Mouse (Mus musculus): Measurements from ENCODE around the gene Ankrd44. TPM values are rescaled to one million over a fixed set of nuclear protein-coding genes. Genes with fewer than 3 reads are reported as not detected.

Ankrd44 gene
- polyA plus RNA-seq, 1 experiment: 5.2 TPM

DNA sequence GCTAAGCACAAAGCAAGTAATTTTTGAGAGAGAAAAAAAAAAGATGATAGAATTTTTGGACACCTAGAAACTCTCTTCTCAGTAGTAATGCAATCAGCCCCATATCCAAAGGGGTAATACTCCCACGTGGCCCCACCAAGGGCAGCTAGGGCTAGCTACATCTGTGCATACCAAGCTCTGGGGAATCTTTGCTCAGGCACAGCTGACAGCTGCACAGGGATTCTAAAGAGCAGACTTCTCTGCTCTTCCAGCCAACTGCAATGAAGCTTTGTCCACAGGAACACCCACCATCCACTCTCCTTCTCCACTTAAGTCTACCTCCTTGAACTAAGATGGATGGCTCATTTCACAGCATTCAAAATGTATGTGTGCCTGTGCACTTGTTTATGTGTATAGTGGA is 246.6 kb downstream of the Ankrd44 start:
- peaks cover 2% of the 10 kb centered on the region for H3K4me1 ChIP-seq (ENCODE audit: control insufficient read depth, insufficient read depth, low read length)
- H3K27ac ChIP-seq (ENCODE audit: insufficient read depth, low read length): no peak overlapping the region
- no peak overlapping the region for H3K4me3 ChIP-seq (ENCODE audit: low read depth, low read length)
- TF ChIP-seq CTCF (IDR thresholded peaks at IDR 0.05; ENCODE audit: low read depth, low read length) (no peak), POLR2A (IDR thresholded peaks at IDR 0.05; ENCODE audit: insufficient read depth, low read length) (no peak), EP300 (IDR thresholded peaks at IDR 0.05; ENCODE audit: insufficient read depth, low read depth, low read length) (no peak)
- H3K27me3 ChIP-seq (ENCODE audit: control insufficient read depth, insufficient read depth, low read length, poor library complexity, severe bottlenecking): no peaks in the 10 kb centered on the region
- H3K9ac ChIP-seq (ENCODE audit: low read depth, poor library complexity, severe bottlenecking): no peak overlapping the region
- no peaks in the 10 kb centered on the region for H3K36me3 ChIP-seq (ENCODE audit: control insufficient read depth, insufficient read depth, low read length, poor library complexity, severe bottlenecking)
- no peaks in the 10 kb centered on the region for H3K9me3 ChIP-seq (replicated peaks; ENCODE audit: control insufficient read depth, insufficient read depth, low read length, poor library complexity, severe bottlenecking)

DNA sequence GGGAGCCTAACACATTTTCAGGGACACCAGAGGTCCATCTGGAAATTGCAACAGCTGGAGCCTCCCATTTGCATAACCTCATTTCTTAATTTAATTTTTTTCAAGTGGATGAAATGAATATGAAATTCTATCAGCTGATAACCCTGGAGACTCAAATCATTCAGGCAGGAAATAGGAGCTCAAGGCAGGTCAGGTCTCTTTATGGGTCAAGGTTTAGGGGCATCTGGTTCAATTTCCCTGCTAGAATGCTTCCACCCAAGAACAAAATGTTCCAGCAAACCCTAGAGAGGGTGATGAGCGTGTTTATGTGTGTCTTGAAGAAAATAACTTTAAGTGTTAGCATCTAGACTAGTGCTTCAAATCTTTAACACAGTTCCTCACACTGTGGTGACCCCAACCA is 248.2 kb downstream of the Ankrd44 start:
- H3K9me3 ChIP-seq (replicated peaks; ENCODE audit: control insufficient read depth, insufficient read depth, low read length, poor library complexity, severe bottlenecking): no peaks in the 10 kb centered on the region
- no peak for TF ChIP-seq EP300 (IDR thresholded peaks at IDR 0.05; ENCODE audit: insufficient read depth, low read depth, low read length)
- no peak for TF ChIP-seq CTCF (IDR thresholded peaks at IDR 0.05; ENCODE audit: low read depth, low read length)
- TF ChIP-seq POLR2A (IDR thresholded peaks at IDR 0.05; ENCODE audit: insufficient read depth, low read length): no peak
- H3K4me1 ChIP-seq (ENCODE audit: control insufficient read depth, insufficient read depth, low read length): peaks cover 2% of the 10 kb centered on the region
- no peak overlapping the region for H3K9ac ChIP-seq (ENCODE audit: low read depth, poor library complexity, severe bottlenecking)
- H3K4me3 ChIP-seq (ENCODE audit: low read depth, low read length): no peak overlapping the region
- H3K36me3 ChIP-seq (ENCODE audit: control insufficient read depth, insufficient read depth, low read length, poor library complexity, severe bottlenecking): no peaks in the 10 kb centered on the region
- H3K27ac ChIP-seq (ENCODE audit: insufficient read depth, low read length): no peak overlapping the region
- H3K27me3 ChIP-seq (ENCODE audit: control insufficient read depth, insufficient read depth, low read length, poor library complexity, severe bottlenecking): no peaks in the 10 kb centered on the region

DNA sequence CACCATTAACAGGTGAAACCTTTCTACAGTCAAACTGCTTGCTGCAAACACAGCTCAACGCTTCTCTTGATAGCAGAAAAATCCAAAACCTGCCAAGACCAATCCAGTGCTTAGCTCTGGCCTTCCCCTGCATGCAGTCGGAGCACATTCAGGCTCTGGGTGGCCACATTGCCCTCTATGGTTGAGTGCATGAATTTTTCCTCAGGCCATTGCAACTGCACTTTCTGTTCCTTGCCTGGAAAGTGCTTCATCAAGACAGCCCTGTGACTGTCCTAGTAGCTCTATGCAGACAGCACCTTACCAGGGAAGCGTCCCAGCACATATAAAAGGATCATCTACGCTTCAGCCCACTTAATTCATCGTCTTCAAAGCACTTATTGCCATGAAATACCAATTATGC is 250.7 kb downstream of the Ankrd44 start:
- H3K36me3 ChIP-seq (ENCODE audit: control insufficient read depth, insufficient read depth, low read length, poor library complexity, severe bottlenecking): no peaks in the 10 kb centered on the region
- peaks cover 2% of the 10 kb centered on the region for H3K4me1 ChIP-seq (ENCODE audit: control insufficient read depth, insufficient read depth, low read length)
- H3K27me3 ChIP-seq (ENCODE audit: control insufficient read depth, insufficient read depth, low read length, poor library complexity, severe bottlenecking): no peaks in the 10 kb centered on the region
- H3K9ac ChIP-seq (ENCODE audit: low read depth, poor library complexity, severe bottlenecking): no peak overlapping the region
- H3K27ac ChIP-seq (ENCODE audit: insufficient read depth, low read length): no peak overlapping the region
- H3K9me3 ChIP-seq (replicated peaks; ENCODE audit: control insufficient read depth, insufficient read depth, low read length, poor library complexity, severe bottlenecking): no peaks in the 10 kb centered on the region
- H3K4me3 ChIP-seq (ENCODE audit: low read depth, low read length): no peak overlapping the region
- TF ChIP-seq POLR2A (IDR thresholded peaks at IDR 0.05; ENCODE audit: insufficient read depth, low read length): no peak
- TF ChIP-seq EP300 (IDR thresholded peaks at IDR 0.05; ENCODE audit: insufficient read depth, low read depth, low read length): no peak
- no peak for TF ChIP-seq CTCF (IDR thresholded peaks at IDR 0.05; ENCODE audit: low read depth, low read length)

- Histone ChIP-seq H3K4me1 (ENCODE audit: control insufficient read depth, insufficient read depth, low read length) (no peaks in the 10 kb centered on the region), H3K27ac (ENCODE audit: insufficient read depth, low read length) (no peak overlapping the region), H3K9ac (ENCODE audit: low read depth, poor library complexity, severe bottlenecking) (no peak overlapping the region), H3K36me3 (ENCODE audit: control insufficient read depth, insufficient read depth, low read length, poor library complexity, severe bottlenecking) (no peaks in the 10 kb centered on the region), H3K27me3 (ENCODE audit: control insufficient read depth, insufficient read depth, low read length, poor library complexity, severe bottlenecking) (no peaks in the 10 kb centered on the region), H3K9me3 (replicated peaks; ENCODE audit: control insufficient read depth, insufficient read depth, low read length, poor library complexity, severe bottlenecking) (no peaks in the 10 kb centered on the region), H3K4me3 (ENCODE audit: low read depth, low read length) (no peak overlapping the region)
- TF ChIP-seq CTCF (IDR thresholded peaks at IDR 0.05; ENCODE audit: low read depth, low read length): no peak
- no peak for TF ChIP-seq POLR2A (IDR thresholded peaks at IDR 0.05; ENCODE audit: insufficient read depth, low read length)
- no peak for TF ChIP-seq EP300 (IDR thresholded peaks at IDR 0.05; ENCODE audit: insufficient read depth, low read depth, low read length)
Measured at GRCm38 (mm10) chr1:54667991-54668390, 258.2 kb downstream of the Ankrd44 start.

GRCm38 (mm10) chr1:54665582-54666405 is 260.4 kb downstream of the Ankrd44 start:
- no peak overlapping the region for H3K27ac ChIP-seq (ENCODE audit: insufficient read depth, low read length)
- no peaks in the 10 kb centered on the region for H3K4me1 ChIP-seq (ENCODE audit: control insufficient read depth, insufficient read depth, low read length)
- TF ChIP-seq CTCF (IDR thresholded peaks at IDR 0.05; ENCODE audit: low read depth, low read length) (no peak), EP300 (IDR thresholded peaks at IDR 0.05; ENCODE audit: insufficient read depth, low read depth, low read length) (no peak), POLR2A (IDR thresholded peaks at IDR 0.05; ENCODE audit: insufficient read depth, low read length) (no peak)
- no peak overlapping the region for H3K4me3 ChIP-seq (ENCODE audit: low read depth, low read length)
- H3K9me3 ChIP-seq (replicated peaks; ENCODE audit: control insufficient read depth, insufficient read depth, low read length, poor library complexity, severe bottlenecking): no peaks in the 10 kb centered on the region
- H3K36me3 ChIP-seq (ENCODE audit: control insufficient read depth, insufficient read depth, low read length, poor library complexity, severe bottlenecking): no peaks in the 10 kb centered on the region
- H3K9ac ChIP-seq (ENCODE audit: low read depth, poor library complexity, severe bottlenecking): no peak overlapping the region
- H3K27me3 ChIP-seq (ENCODE audit: control insufficient read depth, insufficient read depth, low read length, poor library complexity, severe bottlenecking): no peaks in the 10 kb centered on the region

DNA sequence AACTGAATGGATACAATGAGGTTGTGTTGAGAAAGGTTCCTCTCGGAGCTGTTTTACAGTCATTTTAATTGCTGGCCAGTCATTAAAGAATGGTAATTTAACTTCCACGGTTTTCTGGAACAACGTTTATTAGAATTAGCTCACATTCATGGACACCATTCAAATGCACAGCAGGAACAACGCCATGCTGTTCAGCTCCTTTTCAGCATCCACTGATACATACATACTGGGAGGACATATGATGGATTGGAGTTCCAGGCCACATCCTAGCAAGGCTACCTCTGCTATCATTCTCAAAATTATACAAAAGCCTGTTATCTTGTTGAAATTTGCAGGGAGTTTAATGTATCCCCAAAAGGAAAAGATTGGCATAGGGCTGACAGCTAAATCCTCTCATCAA is 261.1 kb downstream of the Ankrd44 start:
- H3K9me3 ChIP-seq (replicated peaks; ENCODE audit: control insufficient read depth, insufficient read depth, low read length, poor library complexity, severe bottlenecking): no peaks in the 10 kb centered on the region
- no peak overlapping the region for H3K4me3 ChIP-seq (ENCODE audit: low read depth, low read length)
- H3K27me3 ChIP-seq (ENCODE audit: control insufficient read depth, insufficient read depth, low read length, poor library complexity, severe bottlenecking): no peaks in the 10 kb centered on the region
- H3K9ac ChIP-seq (ENCODE audit: low read depth, poor library complexity, severe bottlenecking): no peak overlapping the region
- no peak overlapping the region for H3K27ac ChIP-seq (ENCODE audit: insufficient read depth, low read length)
- TF ChIP-seq CTCF (IDR thresholded peaks at IDR 0.05; ENCODE audit: low read depth, low read length) (no peak), POLR2A (IDR thresholded peaks at IDR 0.05; ENCODE audit: insufficient read depth, low read length) (no peak), EP300 (IDR thresholded peaks at IDR 0.05; ENCODE audit: insufficient read depth, low read depth, low read length) (no peak)
- no peaks in the 10 kb centered on the region for H3K4me1 ChIP-seq (ENCODE audit: control insufficient read depth, insufficient read depth, low read length)
- no peaks in the 10 kb centered on the region for H3K36me3 ChIP-seq (ENCODE audit: control insufficient read depth, insufficient read depth, low read length, poor library complexity, severe bottlenecking)

All from ES-Bruce4 (cell line).